Mouse (Mus musculus): ENCODE data around the gene Adam26a.
"Not testable (repeated sequence)": the region's sequence is repeated elsewhere in the genome, so short reads cannot be mapped to it uniquely, and the experiment has no call there.

Adam26a gene

GRCm38 (mm10) chr8:43576607-43577006, at the start of gene Adam26a:
Gene Adam26a (minus strand): TSS chr8:43576707.
- not testable (repeated sequence) for DNase-seq (ENCODE audit: low spot score)

- no peak for DNase-seq (ENCODE audit: low spot score)
These were observed 39.5 kb upstream of the Adam26a start for GRCm38 (mm10) chr8:43616046-43616445.

GRCm38 (mm10) chr8:43603657-43604056, 27.1 kb upstream of the Adam26a start:
- not testable (repeated sequence) for DNase-seq (ENCODE audit: low spot score)

- DNase-seq (ENCODE audit: low spot score) = not testable (repeated sequence)
These were observed 26.7 kb upstream of the Adam26a start for GRCm38 (mm10) chr8:43603166-43603565.

GRCm38 (mm10) chr8:43528006-43528405, 48.5 kb downstream of the Adam26a start, which contains the start of gene Adam26b:
Gene Adam26b (minus strand): TSS chr8:43528106.
- DNase-seq (ENCODE audit: low spot score) = not testable (repeated sequence)

Data from c-Kit-positive CD71-positive TER-119-positive erythroid progenitor cells, embryonic 14.5 days (primary cell).